Mouse (Mus musculus) intestine, embryonic 14.5 days (tissue): ENCODE measurements around the gene Zbtb16. TPM values are rescaled to one million over a fixed set of nuclear protein-coding genes. Genes with fewer than 3 reads are reported as not detected.

ENCODE experiments used
- ATAC-seq: fragments of 200-750 bp; cut with Nextera tagmentation; replicated peaks from 2 replicates; pipeline ENCODE4 v1.8.0; 2017; ENCODE audit warnings: low read depth, moderate number of reproducible peaks, moderate TSS enrichment, moderate library complexity; ENCODE audit not compliant: low FRiP score, low TSS enrichment
- DNase-seq: peaks from one replicate; pipeline ENCODE4 v3.0.0-alpha.2; 2018; ENCODE audit warnings: low spot score
- H3K27ac ChIP-seq: fragments of 300-500 bp; sonication (generic); 2 replicates; pipeline ENCODE4 v1.5.1; 2014; ENCODE audit warnings: low read depth, mild to moderate bottlenecking, control low read depth
- H3K27me3 ChIP-seq: fragments of 300-500 bp; sonication (generic); replicated peaks from 2 replicates; pipeline ENCODE4 v1.6.1; 2014; ENCODE audit warnings: low read length, control low read depth; ENCODE audit not compliant: control insufficient read depth, insufficient read depth
- H3K36me3 ChIP-seq: fragments of 300-500 bp; sonication (generic); 2 replicates; pipeline ENCODE4 v1.6.1; 2014; ENCODE audit warnings: low read length, control low read depth; ENCODE audit not compliant: control insufficient read depth, insufficient read depth
- H3K4me1 ChIP-seq: fragments of 300-500 bp; sonication (generic); replicated peaks from 2 replicates; pipeline ENCODE4 v1.6.1; 2014; ENCODE audit warnings: low read length, control low read depth, mixed read lengths; ENCODE audit not compliant: control insufficient read depth, insufficient read depth
- H3K4me2 ChIP-seq: fragments of 300-500 bp; sonication (generic); 2 replicates; pipeline ENCODE4 v1.6.1; 2014; ENCODE audit warnings: low read length
- H3K4me3 ChIP-seq: fragments of 300-500 bp; sonication (generic); 2 replicates; pipeline ENCODE4 v1.5.1; 2014; ENCODE audit warnings: low read depth, low read length, control low read depth, mixed read lengths
- H3K9ac ChIP-seq: fragments of 300-500 bp; sonication (generic); 2 replicates; pipeline ENCODE4 v1.6.1; 2014; ENCODE audit warnings: mild to moderate bottlenecking, low read length
- H3K9me3 ChIP-seq: fragments of 300-500 bp; sonication (generic); 2 replicates; pipeline ENCODE4 v1.6.1; 2016; ENCODE audit warnings: low read length, control low read depth; ENCODE audit not compliant: control insufficient read depth
- WGBS: fragments of 180-500 bp; shearing (Covaris S2); extraction: QIAGEN DNeasy Blood & Tissue Kit; methylation state at CpG from one replicate; pipeline ENCODE4 v1.1.7; 2014; 5-methylcytosine and 5-hydroxymethylcytosine counted together
- polyA plus RNA-seq: library from polyadenylated mRNA; unstranded; fragments of >200 nt; fragmentation: Nextera tagmentation; extraction: Ambion mirVana; gene quantifications from 2 replicates; pipeline ENCODE4 v1.2.1, GENCODE M21; 2014

Gene Zbtb16
- polyA plus RNA-seq, 1 experiment from 2014 or later, result 2.4 TPM

- Histone ChIP-seq H3K27me3 (peaks cover 10% of the 10 kb centered on the region; the same call in 1 of the 2 replicates), H3K4me1 (peaks cover 16% of the 10 kb centered on the region), H3K4me2 (no peak overlapping the region), H3K9ac (no peak overlapping the region), H3K4me3 (no peak overlapping the region), H3K9me3 (no peaks in the 10 kb centered on the region), H3K27ac (no peak overlapping the region), H3K36me3 (no peaks in the 10 kb centered on the region)
- whole genome bisulfite sequencing, result 92% methylated on average over 9 of the region's 9 CpGs
- DNase-seq, result no peak
- ATAC-seq, result no peak
Observed at GRCm38 (mm10) chr9:48816157-48816556, 19.9 kb downstream of the Zbtb16 start.

- H3K4me1 ChIP-seq, result peaks cover 4% of the 10 kb centered on the region; the same call in 1 of the 2 replicates
- 85% methylated on average over 12 of the region's 12 CpGs for WGBS
Observed at GRCm38 (mm10) chr9:48814881-48815495, 21.0 kb downstream of the Zbtb16 start.

GRCm38 (mm10) chr9:48813960-48814880 is 21.8 kb downstream of the Zbtb16 start:
- H3K36me3 ChIP-seq, result no peaks in the 10 kb centered on the region
- WGBS, result 54% methylated on average over 19 of the region's 19 CpGs
- H3K4me3 ChIP-seq, result no peak overlapping the region
- no peak overlapping the region for H3K4me2 ChIP-seq
- H3K4me1 ChIP-seq, result no peaks in the 10 kb centered on the region; the same call in 1 of the 2 replicates
- peaks cover 3% of the 10 kb centered on the region; the same call in 1 of the 2 replicates for H3K27me3 ChIP-seq
- H3K9me3 ChIP-seq, result no peaks in the 10 kb centered on the region
- H3K27ac ChIP-seq, result no peak overlapping the region
- ATAC-seq (no peak), DNase-seq (no peak)
- H3K9ac ChIP-seq, result no peak overlapping the region

More at GRCm38 (mm10) chr9:48814881-48815495, 21.0 kb downstream of the Zbtb16 start:
- no peak overlapping the region for H3K4me3 ChIP-seq
- peaks cover 9% of the 10 kb centered on the region; the same call in 1 of the 2 replicates for H3K27me3 ChIP-seq
- DNase-seq, result no peak
- H3K9me3 ChIP-seq, result no peaks in the 10 kb centered on the region
- no peaks in the 10 kb centered on the region for H3K36me3 ChIP-seq
- H3K4me2 ChIP-seq, result no peak overlapping the region
- H3K27ac ChIP-seq, result no peak overlapping the region
- no peak for ATAC-seq
- no peak overlapping the region for H3K9ac ChIP-seq

- Histone ChIP-seq H3K4me1 (no peaks in the 10 kb centered on the region), H3K9me3 (no peaks in the 10 kb centered on the region), H3K27ac (no peak overlapping the region), H3K27me3 (no peaks in the 10 kb centered on the region), H3K36me3 (no peaks in the 10 kb centered on the region), H3K4me2 (no peak overlapping the region), H3K4me3 (no peak overlapping the region), H3K9ac (no peak overlapping the region)
- no peak for DNase-seq
- WGBS, result 90% methylated on average over 6 of the region's 6 CpGs
- ATAC-seq, result no peak
Observed at GRCm38 (mm10) chr9:48812352-48812751, 23.7 kb downstream of the Zbtb16 start.

- no peak for ATAC-seq
- no peak overlapping the region for H3K4me3 ChIP-seq
- H3K27ac ChIP-seq, result no peak overlapping the region
- no peak overlapping the region for H3K4me2 ChIP-seq
- H3K4me1 ChIP-seq, result no peaks in the 10 kb centered on the region
- 43% methylated on average over 6 of the region's 6 CpGs for WGBS
- no peak overlapping the region for H3K9ac ChIP-seq
- no peak for DNase-seq
- no peaks in the 10 kb centered on the region for H3K9me3 ChIP-seq
- H3K36me3 ChIP-seq, result no peaks in the 10 kb centered on the region
- no peaks in the 10 kb centered on the region for H3K27me3 ChIP-seq
Observed at GRCm38 (mm10) chr9:48806591-48806990, 29.4 kb downstream of the Zbtb16 start.

GRCm38 (mm10) chr9:48805850-48806249 is 30.2 kb downstream of the Zbtb16 start:
- Histone ChIP-seq H3K4me3 (no peak overlapping the region), H3K4me2 (no peak overlapping the region), H3K4me1 (0 out of 2 replicates have a peak, but pooled peaks cover under 1% of the 10 kb centered on the region), H3K27me3 (no peaks in the 10 kb centered on the region), H3K36me3 (no peaks in the 10 kb centered on the region), H3K9me3 (no peaks in the 10 kb centered on the region), H3K27ac (no peak overlapping the region), H3K9ac (no peak overlapping the region)
- WGBS, result 77% methylated on average over 8 of the region's 8 CpGs
- no peak for ATAC-seq
- DNase-seq, result no peak

GRCm38 (mm10) chr9:48804509-48804908 is 31.5 kb downstream of the Zbtb16 start:
- Histone ChIP-seq H3K36me3 (no peaks in the 10 kb centered on the region), H3K27ac (no peak overlapping the region), H3K9ac (no peak overlapping the region), H3K9me3 (no peaks in the 10 kb centered on the region), H3K27me3 (no peaks in the 10 kb centered on the region), H3K4me2 (no peak overlapping the region), H3K4me1 (0 out of 2 replicates have a peak, but pooled peaks cover 3% of the 10 kb centered on the region), H3K4me3 (no peak overlapping the region)
- no peak for ATAC-seq
- WGBS, result 69% methylated on average over 6 of the region's 6 CpGs
- no peak for DNase-seq

- ATAC-seq (no peak), DNase-seq (no peak)
- no peaks in the 10 kb centered on the region for H3K9me3 ChIP-seq
- no peaks in the 10 kb centered on the region for H3K27me3 ChIP-seq
- no peak overlapping the region for H3K4me3 ChIP-seq
- 91% methylated on average over 27 of the region's 27 CpGs for whole genome bisulfite sequencing
- H3K4me1 ChIP-seq, result 0 out of 2 replicates have a peak, but pooled peaks cover 3% of the 10 kb centered on the region
- H3K9ac ChIP-seq, result no peak overlapping the region
- no peak overlapping the region for H3K4me2 ChIP-seq
- no peak overlapping the region for H3K27ac ChIP-seq
- H3K36me3 ChIP-seq, result no peaks in the 10 kb centered on the region
Observed at GRCm38 (mm10) chr9:48803460-48804240, 32.4 kb downstream of the Zbtb16 start.
